Mouse (Mus musculus): ENCODE measurements around the gene Cmtm5.
"Not testable (repeated sequence)": the region's sequence is repeated elsewhere in the genome, so short reads cannot be mapped to it uniquely, and the experiment has no call there.

Cmtm5 gene

GRCm38 (mm10) chr14:54932645-54933150 lies 3.4 kb upstream of the Cmtm5 start, which contains the start of gene Il25:
TSS of gene Il25 (plus strand) at chr14:54932695.
- DNase-seq (ENCODE audit: low read depth) = no peak

DNA sequence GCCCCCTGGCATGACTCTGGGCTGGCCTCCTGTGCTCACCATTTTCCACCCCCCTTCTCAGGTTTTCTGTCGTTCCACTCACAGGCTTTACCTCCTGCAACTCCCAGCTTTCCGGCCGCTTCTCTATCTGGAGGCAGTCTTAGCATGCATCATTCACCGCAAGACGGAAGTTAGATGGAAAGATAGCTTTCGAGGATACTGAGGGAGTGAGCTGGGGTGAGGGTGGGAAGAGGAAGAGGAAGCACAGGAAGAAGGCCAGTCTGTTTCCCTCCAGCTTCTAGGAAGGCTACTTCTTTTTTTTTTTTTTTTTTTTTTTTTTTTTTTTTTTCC lies 735 bp downstream of the Cmtm5 start:
- no peak for DNase-seq (ENCODE audit: low read depth)

- DNase-seq (ENCODE audit: low read depth) = no peak
Observed at GRCm38 (mm10) chr14:54937361-54938182, 1.5 kb downstream of the Cmtm5 start.

DNA sequence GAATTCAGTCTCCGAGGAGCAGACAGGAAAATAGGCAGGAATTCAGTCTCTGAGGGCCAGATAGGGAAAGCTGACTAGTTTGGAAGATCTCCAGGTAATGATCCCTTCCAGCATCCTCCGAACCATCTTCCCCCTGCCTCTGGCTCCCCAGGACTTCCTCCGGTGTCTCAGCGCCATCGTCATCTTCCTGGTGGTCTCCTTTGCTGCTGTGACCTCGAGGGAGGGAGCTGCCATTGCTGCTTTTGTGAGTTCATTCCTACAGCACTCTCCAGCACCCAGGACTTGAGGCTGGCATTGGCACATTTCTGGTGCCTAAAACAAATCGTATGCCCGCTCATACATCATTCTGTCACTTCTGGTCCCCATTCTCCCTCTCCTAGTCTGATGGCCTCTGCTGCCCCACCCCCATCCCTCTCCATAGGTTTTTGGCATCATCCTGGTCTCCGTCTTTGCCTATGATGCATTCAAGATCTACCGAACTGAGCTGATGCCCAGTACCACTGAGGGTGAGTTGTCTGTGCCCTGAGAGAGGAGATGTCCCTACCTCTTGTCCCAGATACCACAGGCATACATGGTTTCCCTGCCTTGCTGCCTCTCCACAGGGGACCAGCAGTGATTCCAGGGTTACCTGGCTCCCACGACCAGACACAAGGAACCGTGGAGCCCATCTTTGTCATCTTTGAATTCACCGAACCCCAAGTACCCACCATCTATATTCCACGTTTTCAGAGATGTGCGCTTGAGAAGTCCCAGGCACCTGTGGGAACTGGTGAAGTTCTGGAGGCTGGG lies 2.6 kb downstream of the Cmtm5 start:
- DNase-seq (ENCODE audit: low read depth) = no peak

DNA sequence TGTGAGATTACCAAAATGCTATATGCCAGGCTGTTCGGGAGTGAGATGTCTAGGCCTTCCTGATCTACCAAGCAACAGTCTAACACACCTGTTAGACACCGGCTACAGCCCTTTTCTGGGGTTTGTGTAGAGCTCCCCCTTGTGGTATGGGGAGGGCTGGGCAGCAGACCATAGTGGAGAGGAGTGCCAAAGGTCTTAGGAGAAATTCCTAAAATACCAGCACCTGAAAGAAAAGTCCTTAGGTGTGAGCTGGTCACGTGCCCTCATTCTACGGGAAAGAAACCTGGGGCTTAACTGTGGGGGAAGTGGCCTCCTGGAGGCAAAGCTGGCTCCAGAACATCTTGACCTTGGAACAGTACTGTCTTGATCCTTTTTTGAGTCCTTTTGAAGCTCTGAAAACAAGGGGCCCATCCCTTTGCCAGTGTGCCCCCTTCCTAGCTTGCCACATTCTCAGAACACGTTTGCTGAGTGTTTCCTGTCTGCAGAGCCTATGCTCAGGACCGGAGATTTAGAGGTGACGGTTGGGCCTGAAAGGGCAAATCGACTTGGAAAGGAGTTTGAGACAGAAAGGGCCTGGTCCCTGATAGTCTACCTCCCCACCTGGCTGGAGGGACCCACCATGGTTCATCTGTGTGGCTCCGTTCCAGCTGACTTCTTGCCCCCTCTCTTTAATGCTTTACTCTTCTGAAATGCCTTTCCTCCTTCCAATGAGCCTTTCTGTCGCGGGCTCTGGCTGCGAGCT lies 3.5 kb downstream of the Cmtm5 start:
- DNase-seq (ENCODE audit: low read depth) = peak; percentile 19

DNA sequence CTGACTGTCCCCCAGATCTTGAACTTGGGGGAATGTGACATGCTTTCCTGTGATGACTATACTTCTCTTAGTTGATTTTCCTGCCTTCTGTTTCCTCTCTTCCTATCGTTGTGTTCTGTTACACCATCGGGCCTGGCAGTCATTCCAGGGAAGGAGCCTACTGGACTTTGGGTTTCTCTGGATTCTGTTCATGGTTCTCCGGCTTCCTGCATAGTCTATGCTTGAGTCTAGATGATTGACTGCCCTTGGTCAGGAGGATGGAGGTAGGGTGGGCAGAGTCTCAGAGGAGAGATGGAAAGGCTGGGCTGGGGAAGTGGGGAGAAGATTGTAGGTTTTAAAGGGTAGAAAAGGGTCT lies 4.1 kb downstream of the Cmtm5 start:
- no peak for DNase-seq (ENCODE audit: low read depth)

- no peak for DNase-seq (ENCODE audit: low read depth)
Observed at GRCm38 (mm10) chr14:54941024-54941978, 5.2 kb downstream of the Cmtm5 start.

- no peak for DNase-seq (ENCODE audit: low read depth)
Observed at GRCm38 (mm10) chr14:54942479-54942878, 6.4 kb downstream of the Cmtm5 start.

DNA sequence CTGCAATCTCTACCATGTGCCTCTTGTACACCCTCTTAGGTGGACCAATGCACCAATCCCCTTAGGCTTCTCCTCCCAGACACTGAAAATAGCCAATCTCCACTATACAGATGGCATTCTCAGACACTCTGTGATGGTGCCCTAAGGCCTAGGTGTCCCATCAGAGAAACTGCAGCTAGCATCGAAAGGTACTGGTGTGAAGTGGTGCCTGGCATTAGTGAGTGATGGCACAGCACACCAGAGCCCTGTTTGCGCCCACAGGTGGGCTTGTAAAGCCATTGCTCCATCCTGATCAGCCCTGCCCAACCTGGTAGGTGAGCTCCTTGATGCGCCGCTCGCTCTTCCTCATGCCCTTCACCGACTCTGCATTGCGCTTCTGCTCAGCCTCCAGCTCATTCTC lies 7.9 kb downstream of the Cmtm5 start:
- DNase-seq (ENCODE audit: low read depth) = no peak

DNA sequence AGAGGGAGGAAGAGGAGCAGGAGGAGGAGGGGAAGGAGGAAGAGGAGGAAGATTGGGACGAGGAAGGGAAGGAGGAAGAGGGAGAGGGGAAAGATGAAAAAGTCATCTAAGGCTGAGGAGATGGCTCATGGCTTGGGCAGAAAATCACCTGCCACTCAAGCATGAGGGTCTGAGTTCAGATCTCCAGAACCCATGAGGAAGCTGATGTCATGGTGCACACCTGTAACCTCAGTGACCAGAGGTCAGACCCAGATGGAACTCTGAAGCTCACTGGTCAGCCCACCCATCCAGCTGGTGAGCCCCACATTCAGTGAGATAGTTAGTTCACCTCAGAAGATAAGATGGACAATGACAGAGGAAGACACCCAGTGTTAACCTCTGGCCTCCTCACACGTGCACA lies 8.9 kb downstream of the Cmtm5 start:
- no peak for DNase-seq (ENCODE audit: low read depth)

DNA sequence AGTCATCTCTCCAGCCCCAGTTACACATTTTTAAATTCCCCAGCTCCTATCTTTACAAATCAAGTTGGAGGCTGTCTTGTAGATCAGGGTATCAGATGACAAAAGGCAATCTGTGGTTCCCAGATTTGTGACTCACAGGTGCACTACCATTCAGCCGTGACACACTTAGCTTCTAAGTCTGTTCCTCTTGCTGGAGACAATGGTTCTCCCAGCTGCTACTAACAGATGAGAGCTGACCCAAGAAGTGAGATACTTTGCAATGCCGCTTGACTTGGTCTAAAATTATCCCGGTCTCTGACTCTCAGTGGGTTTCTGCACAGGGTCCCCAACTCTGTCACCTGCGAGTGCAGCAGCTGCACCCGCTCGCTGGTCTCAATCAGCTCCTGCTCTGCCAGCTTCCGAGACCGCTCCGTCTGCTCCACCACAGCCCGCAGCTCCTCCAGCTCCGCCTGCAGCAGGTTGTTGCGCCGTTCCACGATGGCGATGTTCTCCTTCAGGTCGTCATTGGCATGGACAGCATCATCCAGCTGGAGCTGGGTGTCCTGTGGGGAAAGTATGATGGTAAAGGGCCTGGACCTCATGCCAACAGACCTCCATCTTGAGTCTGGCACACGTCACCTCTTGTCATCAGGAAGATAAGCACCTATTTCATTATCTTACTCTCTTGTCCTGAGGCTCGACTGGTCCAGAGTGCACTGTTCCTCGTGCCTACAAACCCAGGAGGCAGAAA lies 10.1 kb downstream of the Cmtm5 start:
- no peak for DNase-seq (ENCODE audit: low read depth)

DNA sequence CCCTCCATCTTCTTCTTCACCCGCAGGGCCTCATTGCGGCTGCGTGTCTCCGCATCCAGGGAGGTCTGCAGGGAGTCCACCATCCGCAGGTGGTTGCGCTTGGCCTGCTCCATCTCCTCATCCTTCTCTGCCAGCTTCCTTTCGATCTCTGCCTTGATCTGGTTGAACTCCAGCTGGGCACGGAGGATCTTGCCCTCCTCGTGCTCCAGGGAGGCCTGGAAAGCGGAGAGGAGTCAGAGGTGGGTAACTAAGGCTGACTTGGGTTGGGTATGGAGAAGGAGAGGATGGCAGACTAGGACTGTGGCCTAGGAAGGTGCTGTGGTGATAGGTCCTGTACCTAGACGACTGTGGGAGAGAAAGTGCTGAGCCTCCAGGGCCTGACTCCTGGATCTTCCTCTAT lies 10.9 kb downstream of the Cmtm5 start:
- not testable (repeated sequence) for DNase-seq (ENCODE audit: low read depth)

DNA sequence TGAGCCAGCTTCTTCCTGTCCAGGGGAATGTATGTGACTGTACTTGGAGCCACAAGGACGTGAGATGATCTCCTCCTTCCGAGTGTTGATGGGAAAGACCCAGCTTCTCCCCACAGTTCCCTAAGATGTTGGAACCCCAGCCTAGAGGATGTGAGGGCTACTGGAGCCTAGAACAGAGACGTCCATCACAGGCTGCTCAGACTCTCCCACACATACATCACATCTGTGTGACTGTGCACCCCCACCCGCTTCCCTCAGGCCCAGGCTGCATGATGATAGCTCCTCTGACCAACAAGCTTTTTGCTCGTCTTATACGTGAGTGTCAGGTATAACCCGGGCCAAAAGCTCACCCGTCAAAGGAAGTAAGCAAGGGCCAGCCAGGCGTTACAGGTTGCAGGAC lies 12.7 kb downstream of the Cmtm5 start:
- DNase-seq (ENCODE audit: low read depth) = no peak

DNA sequence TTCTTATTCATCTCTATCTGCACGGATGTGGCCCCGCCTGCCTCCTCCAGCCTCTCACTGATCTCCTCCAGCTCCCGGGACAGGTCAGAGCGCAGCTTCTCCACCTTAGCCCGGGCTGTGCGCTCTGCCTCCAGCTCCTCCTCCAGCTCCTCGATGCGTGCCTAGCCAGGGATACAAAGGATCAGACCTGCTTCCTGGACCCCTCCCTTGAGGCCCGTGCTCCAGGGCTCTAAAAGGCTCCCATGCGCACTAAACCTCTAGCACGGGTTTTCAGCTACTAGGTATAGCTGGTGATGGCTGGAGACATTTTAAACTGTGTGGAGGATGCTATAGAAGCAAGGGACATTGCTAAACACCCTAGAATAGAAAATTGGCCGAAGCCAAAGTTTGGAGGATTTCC lies 14.4 kb downstream of the Cmtm5 start:
- no peak for DNase-seq (ENCODE audit: low read depth)

DNA sequence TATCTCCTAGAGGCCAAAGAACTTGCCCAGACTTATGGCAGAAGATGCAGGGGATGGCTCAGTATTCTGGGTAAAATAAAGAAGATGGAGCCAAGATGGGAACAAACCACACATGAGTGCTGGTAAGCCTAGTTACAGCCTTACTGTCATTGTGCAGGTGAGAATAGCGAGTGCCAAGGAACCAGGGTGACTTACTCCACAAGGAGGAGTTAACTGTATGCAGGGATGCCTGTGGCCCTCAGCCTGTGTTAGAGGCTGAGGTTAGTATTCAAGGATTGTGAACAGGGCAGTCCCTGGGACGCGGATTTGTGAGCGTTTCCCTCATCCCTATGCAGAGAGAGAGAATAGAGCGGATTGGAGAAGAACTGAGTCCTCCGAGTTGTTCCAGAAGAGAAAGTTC lies 15.5 kb downstream of the Cmtm5 start:
- DNase-seq (ENCODE audit: low read depth) = no peak

DNA sequence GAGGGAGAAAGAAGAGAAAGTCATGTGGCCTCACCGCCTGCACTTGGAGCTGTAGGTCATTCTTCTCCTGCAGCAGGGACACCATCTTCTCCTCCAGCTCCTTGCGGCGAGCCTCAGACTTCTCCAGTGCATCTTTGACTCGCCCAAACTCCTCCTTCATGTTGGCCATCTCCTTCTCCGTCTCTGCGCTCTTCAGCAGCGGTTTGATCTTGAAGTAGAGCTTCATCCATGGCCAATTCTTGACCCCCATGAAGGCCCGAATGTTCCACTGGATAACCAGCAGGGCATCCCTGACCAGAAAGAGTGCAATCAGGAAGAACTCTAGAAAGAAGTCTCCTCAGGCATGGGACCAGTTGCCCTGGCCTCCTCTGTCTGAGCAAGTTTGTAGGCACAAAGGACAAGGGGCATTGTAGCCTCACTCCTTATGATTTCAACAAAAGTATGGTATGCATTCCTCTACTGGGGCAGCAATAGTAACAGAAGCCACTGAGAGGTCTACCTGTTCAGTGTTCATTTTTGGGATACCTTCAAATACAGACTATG lies 17.7 kb downstream of the Cmtm5 start:
- DNase-seq (ENCODE audit: low read depth) = no peak

GRCm38 (mm10) chr14:54954474-54954873 lies 18.4 kb downstream of the Cmtm5 start:
- no peak for DNase-seq (ENCODE audit: low read depth)

- no peak for DNase-seq (ENCODE audit: low read depth)
Observed at GRCm38 (mm10) chr14:54955481-54955880, 19.4 kb downstream of the Cmtm5 start.

DNA sequence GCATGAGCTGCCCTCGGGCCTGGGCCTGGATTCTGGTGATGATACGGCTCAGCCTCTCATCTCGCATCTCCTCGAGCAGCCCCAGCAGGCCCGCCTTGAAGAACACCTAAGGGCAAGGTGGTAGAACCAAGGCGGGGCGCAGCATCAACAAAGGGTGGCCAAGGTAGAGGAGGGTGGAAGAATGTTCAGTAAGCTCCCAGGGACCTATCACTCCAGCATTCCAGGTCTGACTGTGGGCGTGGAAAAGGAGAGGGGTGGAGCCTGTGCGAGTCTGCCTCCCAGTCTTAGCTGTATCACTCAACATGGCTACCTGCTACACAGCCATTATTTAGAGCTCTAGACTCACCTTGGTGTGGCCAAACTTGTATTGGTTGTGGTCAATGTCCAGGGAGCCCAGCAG lies 20.5 kb downstream of the Cmtm5 start:
- no peak for DNase-seq (ENCODE audit: low read depth)

DNA sequence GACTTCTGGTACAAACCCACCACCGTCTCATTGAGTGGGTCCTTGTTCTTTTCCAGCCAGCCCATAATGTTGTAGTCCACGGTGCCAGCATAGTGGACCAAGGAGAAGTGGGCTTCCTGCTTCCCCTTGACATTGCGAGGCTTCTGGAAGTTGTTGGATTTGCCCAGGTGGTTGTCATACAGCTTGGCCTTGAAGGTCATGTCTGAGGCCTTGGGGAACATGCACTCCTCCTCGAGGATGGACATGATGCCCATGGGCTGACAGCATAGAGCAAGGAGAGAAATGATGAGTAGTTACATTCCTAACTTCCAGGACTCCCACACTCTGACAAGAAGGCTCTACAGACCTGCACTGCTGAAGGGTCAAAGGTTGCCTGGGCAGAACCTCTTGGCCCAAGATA lies 22.4 kb downstream of the Cmtm5 start:
- DNase-seq (ENCODE audit: low read depth) = no peak

GRCm38 (mm10) chr14:54959197-54959596 lies 23.1 kb downstream of the Cmtm5 start:
- DNase-seq (ENCODE audit: low read depth) = no peak
